Mouse (Mus musculus) ES-Bruce4 (cell line): ENCODE data around the gene Celf2. TPM values are rescaled to one million over a fixed set of nuclear protein-coding genes. Genes with fewer than 3 reads are reported as not detected.

Experiments
- H3K27ac ChIP-seq: 2 replicates; pipeline ENCODE4 v1.5.1; 2012; ENCODE audit warnings: low read length, inconsistent platforms; ENCODE audit not compliant: insufficient read depth
- H3K27me3 ChIP-seq: 2 replicates; pipeline ENCODE4 v1.6.1; 2012; ENCODE audit warnings: mild to moderate bottlenecking, low read length, inconsistent platforms; ENCODE audit not compliant: control insufficient read depth, poor library complexity, insufficient read depth, severe bottlenecking
- H3K36me3 ChIP-seq: 2 replicates; pipeline ENCODE4 v1.6.1; 2012; ENCODE audit warnings: inconsistent platforms, mild to moderate bottlenecking, low read length, moderate library complexity; ENCODE audit not compliant: control insufficient read depth, poor library complexity, insufficient read depth, severe bottlenecking
- H3K4me1 ChIP-seq: one replicate; pipeline ENCODE4 v1.8.1; 2011; ENCODE audit warnings: low read length; ENCODE audit not compliant: control insufficient read depth, insufficient read depth
- H3K4me3 ChIP-seq: 2 replicates; pipeline ENCODE4 v1.5.1; 2011; ENCODE audit warnings: low read depth, mild to moderate bottlenecking, low read length
- H3K9ac ChIP-seq: 2 replicates; pipeline ENCODE4 v1.6.1; 2012; ENCODE audit warnings: low read depth, mild to moderate bottlenecking, inconsistent platforms; ENCODE audit not compliant: poor library complexity, severe bottlenecking
- H3K9me3 ChIP-seq: replicated peaks from 2 replicates; pipeline ENCODE4 v1.6.1; 2012; ENCODE audit warnings: mild to moderate bottlenecking, low read length, inconsistent platforms; ENCODE audit not compliant: control insufficient read depth, poor library complexity, insufficient read depth, severe bottlenecking
- CTCF ChIP-seq: IDR thresholded peaks from one replicate; pipeline ENCODE4 v1.8.1; 2011; ENCODE audit warnings: low read depth, low read length
- EP300 ChIP-seq: IDR thresholded peaks from 2 replicates; pipeline ENCODE4 v1.6.1; 2011; ENCODE audit warnings: low read depth, low read length; ENCODE audit not compliant: insufficient read depth
- POLR2A ChIP-seq: IDR thresholded peaks from one replicate; pipeline ENCODE4 v1.8.1; 2011; ENCODE audit warnings: low read length; ENCODE audit not compliant: insufficient read depth
- polyA plus RNA-seq: library from polyadenylated mRNA; stranded (reverse); fragments of >200 nt; gene quantifications from 2 replicates; pipeline ENCODE4 v1.2.4, GENCODE M21; 2011; ENCODE audit warnings: low read depth; ENCODE audit not compliant: missing spikeins, insufficient read depth, insufficient read length

Gene Celf2
- polyA plus RNA-seq, 1 experiment, result 10.6 TPM

DNA sequence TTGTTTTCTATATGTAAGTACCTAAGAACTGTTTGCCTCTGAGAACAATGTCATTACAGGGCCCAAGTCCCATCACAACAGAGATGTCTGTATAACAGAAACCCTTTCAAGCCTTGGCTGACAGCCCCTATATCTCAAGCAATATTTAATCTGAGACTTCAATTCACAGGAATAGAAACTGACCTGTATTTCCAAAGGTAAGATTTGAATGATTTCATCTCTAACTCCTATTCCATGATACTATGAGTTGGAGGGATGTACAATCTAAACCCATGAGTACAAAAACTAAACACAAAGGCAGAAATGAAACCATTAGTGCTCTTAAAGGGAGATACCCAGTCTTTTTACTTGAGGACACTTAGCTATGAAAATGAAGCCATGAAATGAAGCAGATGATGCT lies 790.5 kb downstream of the Celf2 start:
- H3K9ac ChIP-seq, result no peak overlapping the region
- H3K9me3 ChIP-seq, result no peaks in the 10 kb centered on the region
- H3K27ac ChIP-seq, result no peak overlapping the region
- no peak overlapping the region for H3K4me3 ChIP-seq
- no peaks in the 10 kb centered on the region for H3K4me1 ChIP-seq
- H3K36me3 ChIP-seq, result no peaks in the 10 kb centered on the region
- TF ChIP-seq CTCF, result no peak
- no peak for TF ChIP-seq EP300
- no peak for TF ChIP-seq POLR2A
- no peaks in the 10 kb centered on the region for H3K27me3 ChIP-seq

DNA sequence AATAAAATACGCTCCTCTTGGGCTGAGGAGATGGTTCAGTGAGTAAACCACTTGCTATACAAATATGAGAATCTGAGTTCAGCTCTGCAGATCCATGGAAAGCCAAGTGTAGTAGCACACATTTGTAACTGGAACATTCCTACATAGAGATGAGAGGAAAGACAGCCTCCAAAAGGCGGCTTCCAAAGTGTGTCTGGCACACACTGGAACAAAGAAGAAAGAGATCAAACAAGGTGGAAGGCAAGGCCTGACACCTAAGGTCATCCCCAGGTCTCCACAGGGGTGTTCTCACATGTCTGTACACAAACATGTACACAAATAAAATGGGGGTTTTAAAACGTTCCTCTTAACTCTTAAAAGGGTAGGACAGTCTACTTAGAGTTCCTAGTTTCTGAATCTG lies 791.4 kb downstream of the Celf2 start:
- no peaks in the 10 kb centered on the region for H3K4me1 ChIP-seq
- no peak overlapping the region for H3K27ac ChIP-seq
- no peak overlapping the region for H3K4me3 ChIP-seq
- no peaks in the 10 kb centered on the region for H3K9me3 ChIP-seq
- H3K9ac ChIP-seq, result no peak overlapping the region
- no peaks in the 10 kb centered on the region for H3K27me3 ChIP-seq
- no peaks in the 10 kb centered on the region for H3K36me3 ChIP-seq
- TF ChIP-seq EP300, result no peak
- TF ChIP-seq POLR2A, result no peak
- no peak for TF ChIP-seq CTCF

DNA sequence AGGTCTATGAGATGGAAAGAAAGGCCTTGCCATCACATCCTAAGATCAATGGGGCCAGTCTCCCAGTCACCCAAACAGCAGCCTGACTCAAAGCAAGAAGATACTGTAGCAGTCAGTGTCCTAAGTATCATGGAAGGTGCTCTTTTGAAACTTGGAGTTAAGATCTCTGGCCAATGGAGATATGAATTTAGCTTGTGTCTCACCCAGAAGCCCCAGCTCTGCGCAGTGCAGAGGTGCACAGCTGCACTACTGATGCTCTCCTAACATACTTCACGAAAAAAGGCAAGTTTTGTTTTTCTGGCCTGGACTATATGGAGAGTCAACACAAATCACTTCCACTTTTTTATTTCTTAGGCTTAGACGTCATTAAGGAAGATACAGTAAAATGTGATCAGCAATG lies 793.8 kb downstream of the Celf2 start:
- H3K4me3 ChIP-seq, result no peak overlapping the region
- H3K36me3 ChIP-seq, result no peaks in the 10 kb centered on the region
- TF ChIP-seq EP300 (no peak), CTCF (no peak), POLR2A (no peak)
- no peaks in the 10 kb centered on the region for H3K27me3 ChIP-seq
- no peak overlapping the region for H3K9ac ChIP-seq
- H3K9me3 ChIP-seq, result no peaks in the 10 kb centered on the region
- no peak overlapping the region for H3K27ac ChIP-seq
- no peaks in the 10 kb centered on the region for H3K4me1 ChIP-seq

DNA sequence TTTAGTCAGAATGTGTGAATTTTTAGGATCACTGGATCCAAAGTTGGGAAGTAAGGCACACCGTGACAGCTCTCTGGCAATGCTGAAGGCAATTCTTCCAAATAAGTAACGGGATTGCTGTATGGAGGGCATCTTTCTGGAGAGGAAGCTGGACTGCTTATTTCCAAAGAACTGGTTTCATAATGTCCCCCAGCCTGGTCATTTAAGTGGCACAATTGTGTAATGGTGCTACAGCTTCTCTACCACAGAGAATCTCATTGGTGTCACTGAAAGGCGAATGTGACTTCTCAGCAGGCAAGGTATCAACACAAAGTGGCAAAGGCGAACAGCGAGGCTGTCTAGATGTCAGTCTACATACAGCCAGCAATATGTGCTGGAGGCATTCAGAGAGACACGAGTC lies 795.8 kb downstream of the Celf2 start:
- Histone ChIP-seq H3K9me3 (no peaks in the 10 kb centered on the region), H3K27me3 (no peaks in the 10 kb centered on the region), H3K36me3 (no peaks in the 10 kb centered on the region), H3K27ac (no peak overlapping the region), H3K9ac (no peak overlapping the region), H3K4me1 (no peaks in the 10 kb centered on the region), H3K4me3 (no peak overlapping the region)
- TF ChIP-seq POLR2A, result no peak
- no peak for TF ChIP-seq CTCF
- TF ChIP-seq EP300, result no peak

DNA sequence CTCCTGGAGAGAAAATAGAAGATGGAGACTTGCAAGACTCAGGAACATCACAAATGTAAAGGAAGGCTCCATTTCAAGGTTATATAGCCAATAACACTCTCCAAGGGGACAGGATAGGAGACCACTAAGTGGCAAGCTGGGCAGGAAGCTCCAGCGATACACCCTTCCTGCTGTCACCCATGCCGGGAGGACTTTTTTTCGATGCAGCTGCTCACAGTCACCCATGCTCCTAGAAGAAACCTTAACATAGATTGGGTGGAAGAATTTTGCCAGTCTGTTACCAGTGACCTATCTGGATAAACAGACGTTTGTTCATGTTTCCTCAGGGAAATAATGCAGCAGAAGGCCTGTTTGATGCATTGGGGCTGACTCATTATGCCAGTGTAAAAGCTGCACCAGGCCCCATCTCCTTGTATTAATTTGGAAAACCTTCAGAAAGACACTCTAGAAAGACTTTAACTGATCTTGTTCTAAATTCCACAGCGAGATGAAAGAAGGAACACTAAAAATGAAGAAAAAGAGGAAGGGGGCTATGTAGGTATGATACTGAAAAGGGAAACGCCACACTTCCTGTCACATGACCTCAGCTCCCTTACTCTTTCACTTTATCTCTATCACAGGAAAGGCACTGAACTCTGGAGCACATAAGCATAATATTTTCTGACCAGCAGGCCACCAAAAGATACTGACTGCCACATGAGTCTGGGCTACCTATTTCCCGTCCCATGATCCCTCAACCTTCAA lies 798.5 kb downstream of the Celf2 start:
- no peak overlapping the region for H3K27ac ChIP-seq
- TF ChIP-seq EP300, result no peak
- no peak for TF ChIP-seq CTCF
- no peak for TF ChIP-seq POLR2A
- no peaks in the 10 kb centered on the region for H3K9me3 ChIP-seq
- H3K27me3 ChIP-seq, result no peaks in the 10 kb centered on the region
- no peak overlapping the region for H3K4me3 ChIP-seq
- H3K4me1 ChIP-seq, result no peaks in the 10 kb centered on the region
- H3K9ac ChIP-seq, result no peak overlapping the region
- H3K36me3 ChIP-seq, result no peaks in the 10 kb centered on the region

DNA sequence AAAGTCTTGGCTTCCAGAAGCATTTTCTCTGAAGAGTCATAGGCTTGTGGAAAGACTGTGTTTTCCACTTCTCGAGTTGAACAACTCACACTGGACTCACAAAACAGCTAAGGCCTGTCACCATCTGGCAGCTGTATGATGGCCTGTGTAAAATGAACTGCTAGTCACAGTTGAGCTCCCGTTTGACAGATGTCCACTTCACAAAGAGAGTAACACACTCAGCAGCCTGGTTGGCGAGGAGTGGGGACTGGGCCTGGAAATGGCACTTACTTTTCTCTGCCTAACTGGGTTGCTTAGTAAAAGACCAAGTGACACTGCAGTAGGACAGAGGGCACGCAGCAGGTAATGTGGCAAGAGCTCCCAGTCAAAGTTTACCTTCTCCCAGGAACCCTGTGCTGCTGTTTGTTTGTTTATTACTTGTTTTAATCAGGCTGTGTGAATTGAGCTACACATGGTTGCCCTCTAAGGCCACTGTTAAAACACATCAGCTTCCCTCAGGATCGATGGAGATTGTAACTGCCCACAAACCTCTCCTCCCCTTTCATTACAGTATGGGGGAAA lies 801.3 kb downstream of the Celf2 start:
- Histone ChIP-seq H3K27me3 (no peaks in the 10 kb centered on the region), H3K4me3 (no peak overlapping the region), H3K9ac (no peak overlapping the region), H3K27ac (no peak overlapping the region), H3K4me1 (no peaks in the 10 kb centered on the region), H3K36me3 (no peaks in the 10 kb centered on the region), H3K9me3 (no peaks in the 10 kb centered on the region)
- TF ChIP-seq EP300 (no peak), POLR2A (no peak), CTCF (no peak)
